Mouse (Mus musculus) thymus, adult 2 months (tissue): Measurements from ENCODE around the gene Pafah1b2.

Source experiments
- CTCF ChIP-seq: fragments of 200-500 bp; IDR thresholded peaks from 2 replicates; pipeline ENCODE4 v1.5.1; 2012; ENCODE audit warnings: mild to moderate bottlenecking, control low read depth, low read length, moderate library complexity, borderline replicate concordance; ENCODE audit not compliant: control insufficient read depth, poor library complexity, insufficient read depth; ENCODE audit errors: extremely low read depth
- POLR2A ChIP-seq: fragments of 200-500 bp; IDR thresholded peaks from 2 replicates; pipeline ENCODE4 v1.6.1; 2012; ENCODE audit warnings: mild to moderate bottlenecking, low read length, control low read depth, moderate library complexity; ENCODE audit not compliant: control insufficient read depth, poor library complexity, insufficient read depth; ENCODE audit errors: extremely low read depth

DNA sequence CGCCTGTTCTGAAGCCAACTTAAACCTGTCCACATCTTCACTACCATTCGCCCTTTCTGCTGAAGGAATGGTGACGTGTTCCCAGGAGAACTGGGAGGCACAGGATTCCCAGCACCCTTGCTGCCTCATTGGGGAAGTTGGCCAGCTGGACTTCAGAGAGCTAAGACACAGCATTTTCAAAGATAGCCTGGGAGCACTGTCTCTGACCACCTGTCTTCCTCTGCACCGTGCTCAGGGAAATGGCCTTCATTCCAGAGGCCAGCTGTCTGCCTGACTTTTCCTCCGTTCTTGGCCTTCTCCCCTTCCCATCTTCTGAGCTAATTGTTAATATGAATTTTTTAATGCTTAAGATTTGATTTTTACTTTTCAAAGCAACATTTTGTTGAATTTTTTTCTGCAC is 83.2 kb downstream of the Pafah1b2 start:
- no peak for TF ChIP-seq CTCF
- no peak for TF ChIP-seq POLR2A
